Mouse (Mus musculus) liver, adult 2 months (tissue): ENCODE data around the gene Mgat4a. TPM values are rescaled to one million over a fixed set of nuclear protein-coding genes. Genes with fewer than 3 reads are reported as not detected.

ENCODE experiments used
- DNase-seq: peaks from one replicate; pipeline ENCODE4 v3.0.0-alpha.2; 2011; ENCODE audit warnings: low read depth, low spot score; ENCODE audit errors: extremely low read depth
- H3K27ac ChIP-seq: fragments of 200-500 bp; replicated peaks from 2 replicates; pipeline ENCODE4 v1.5.1; 2012; ENCODE audit warnings: low read depth, mild to moderate bottlenecking, control low read depth, inconsistent platforms, low read length; ENCODE audit not compliant: insufficient read depth
- H3K27me3 ChIP-seq: fragments of 200-500 bp; 2 replicates; pipeline ENCODE4 v1.6.1; 2012; ENCODE audit warnings: mild to moderate bottlenecking, moderate library complexity, low read length, inconsistent platforms; ENCODE audit not compliant: control insufficient read depth, insufficient read depth
- H3K36me3 ChIP-seq: fragments of 200-500 bp; 2 replicates; pipeline ENCODE4 v1.6.1; 2012; ENCODE audit warnings: low read length, inconsistent platforms; ENCODE audit not compliant: control insufficient read depth, insufficient read depth
- H3K4me1 ChIP-seq: fragments of 200-500 bp; 2 replicates; pipeline ENCODE4 v1.6.1; 2011; ENCODE audit warnings: low read length; ENCODE audit not compliant: control insufficient read depth, insufficient read depth
- H3K4me3 ChIP-seq: fragments of 200-500 bp; 2 replicates; pipeline ENCODE4 v1.5.1; 2011; ENCODE audit warnings: low read depth, mild to moderate bottlenecking, control low read depth, low read length, moderate library complexity; ENCODE audit not compliant: insufficient read depth
- H3K79me2 ChIP-seq: fragments of 200-500 bp; 2 replicates; pipeline ENCODE4 v1.6.1; 2012; ENCODE audit warnings: inconsistent platforms, mild to moderate bottlenecking, low read length, moderate library complexity; ENCODE audit not compliant: control insufficient read depth, insufficient read depth
- H3K9ac ChIP-seq: fragments of 200-500 bp; 2 replicates; pipeline ENCODE4 v1.6.1; 2012; ENCODE audit warnings: low read depth, mild to moderate bottlenecking, control low read depth, inconsistent platforms, low read length
- CTCF ChIP-seq: fragments of 200-500 bp; IDR thresholded peaks from 2 replicates; pipeline ENCODE4 v1.5.1; 2011; ENCODE audit warnings: low read depth, low read length, control low read depth
- POLR2A ChIP-seq: fragments of 200-500 bp; IDR thresholded peaks from 2 replicates; pipeline ENCODE4 v1.6.1; 2011; ENCODE audit warnings: low read length, control low read depth; ENCODE audit not compliant: insufficient read depth; ENCODE audit errors: extremely low read depth
- WGBS: fragments of 180-500 bp; shearing (Covaris S2); methylation state at CpG from one replicate; pipeline ENCODE4 v1.1.7; 2018; 5-methylcytosine and 5-hydroxymethylcytosine counted together
- polyA plus RNA-seq: library from polyadenylated mRNA; depleted of rRNA; stranded (reverse); fragments of >200 nt; gene quantifications from 2 replicates; pipeline ENCODE4 v1.2.3, GENCODE M21; 2012
- total RNA-seq: library from RNA; depleted of rRNA; stranded (reverse); fragments of >200 nt; gene quantifications from 2 replicates; pipeline ENCODE4 v1.2.3, GENCODE M21; 2014

The Mgat4a gene
- total and polyA plus RNA-seq, 2 experiments = 0.21 to 1.5 TPM

DNA sequence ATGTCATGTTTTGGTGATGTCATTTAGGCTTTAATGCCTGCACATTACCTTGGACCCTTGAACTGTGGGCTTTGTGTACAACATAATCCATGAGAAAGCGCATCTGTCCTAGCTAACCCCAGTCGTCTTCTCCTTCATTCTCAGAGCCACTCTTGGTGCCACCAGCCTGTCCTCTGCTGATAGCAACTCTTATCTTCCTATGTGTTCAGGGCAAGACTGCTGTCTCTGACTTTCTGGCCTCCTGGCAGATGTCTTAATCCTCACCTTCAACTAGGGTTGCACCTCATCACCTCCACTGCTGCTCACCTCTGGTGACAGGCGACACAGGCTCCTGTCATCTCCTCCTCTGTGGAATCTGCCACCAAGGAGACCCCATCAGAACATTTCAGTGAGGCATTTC lies 104.4 kb downstream of the Mgat4a start:
- Histone ChIP-seq H3K4me1 (no peaks in the 10 kb centered on the region), H3K79me2 (no peaks in the 10 kb centered on the region), H3K36me3 (peaks cover 68% of the 10 kb centered on the region), H3K9ac (no peak overlapping the region), H3K27me3 (no peaks in the 10 kb centered on the region), H3K27ac (no peak overlapping the region), H3K4me3 (no peak overlapping the region)
- no peak for DNase-seq
- no peak for TF ChIP-seq POLR2A
- no peak for TF ChIP-seq CTCF
- WGBS = 89% methylated on average over 3 of the region's 3 CpGs

DNA sequence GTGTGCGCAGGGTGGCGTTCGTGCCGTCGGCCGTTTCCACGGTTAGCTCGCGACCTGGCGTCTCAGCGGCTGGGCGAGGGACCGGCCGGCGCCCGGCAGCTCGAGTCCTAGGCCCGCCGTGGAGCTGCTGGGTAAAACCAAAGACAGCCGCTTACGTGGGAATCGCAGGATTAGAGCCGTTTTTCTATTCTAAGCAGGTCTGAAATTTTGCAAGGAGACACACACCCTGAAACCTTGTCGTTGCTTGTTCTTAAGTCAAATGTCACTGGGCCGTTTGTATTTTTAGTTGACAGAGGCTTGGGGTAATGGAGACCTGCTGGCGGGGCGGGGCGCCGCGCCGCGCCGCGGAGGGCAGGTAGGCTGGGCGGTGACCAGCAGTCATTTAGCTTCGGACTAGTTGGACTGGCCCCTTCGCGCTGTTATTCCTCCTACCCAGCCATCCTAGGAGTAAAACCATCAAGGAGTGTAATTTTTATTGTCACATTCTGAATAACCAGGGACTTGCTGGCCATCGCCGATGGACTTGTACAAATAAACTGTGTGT lies 110.4 kb downstream of the Mgat4a start:
- H3K9ac ChIP-seq = peak overlapping the region; percentile 97
- peaks cover 19% of the 10 kb centered on the region; the same call in 1 of the 2 replicates for H3K79me2 ChIP-seq
- peaks cover 25% of the 10 kb centered on the region for H3K36me3 ChIP-seq
- H3K27me3 ChIP-seq = no peaks in the 10 kb centered on the region
- WGBS = under 1% methylated on average over 40 of the region's 40 CpGs
- peak overlapping the region; percentile 61 for H3K27ac ChIP-seq
- no peak for TF ChIP-seq CTCF
- no peak for TF ChIP-seq POLR2A
- peaks cover 12% of the 10 kb centered on the region for H3K4me1 ChIP-seq
- peak; percentile 45 for DNase-seq
- H3K4me3 ChIP-seq = peak overlapping the region; percentile 74

DNA sequence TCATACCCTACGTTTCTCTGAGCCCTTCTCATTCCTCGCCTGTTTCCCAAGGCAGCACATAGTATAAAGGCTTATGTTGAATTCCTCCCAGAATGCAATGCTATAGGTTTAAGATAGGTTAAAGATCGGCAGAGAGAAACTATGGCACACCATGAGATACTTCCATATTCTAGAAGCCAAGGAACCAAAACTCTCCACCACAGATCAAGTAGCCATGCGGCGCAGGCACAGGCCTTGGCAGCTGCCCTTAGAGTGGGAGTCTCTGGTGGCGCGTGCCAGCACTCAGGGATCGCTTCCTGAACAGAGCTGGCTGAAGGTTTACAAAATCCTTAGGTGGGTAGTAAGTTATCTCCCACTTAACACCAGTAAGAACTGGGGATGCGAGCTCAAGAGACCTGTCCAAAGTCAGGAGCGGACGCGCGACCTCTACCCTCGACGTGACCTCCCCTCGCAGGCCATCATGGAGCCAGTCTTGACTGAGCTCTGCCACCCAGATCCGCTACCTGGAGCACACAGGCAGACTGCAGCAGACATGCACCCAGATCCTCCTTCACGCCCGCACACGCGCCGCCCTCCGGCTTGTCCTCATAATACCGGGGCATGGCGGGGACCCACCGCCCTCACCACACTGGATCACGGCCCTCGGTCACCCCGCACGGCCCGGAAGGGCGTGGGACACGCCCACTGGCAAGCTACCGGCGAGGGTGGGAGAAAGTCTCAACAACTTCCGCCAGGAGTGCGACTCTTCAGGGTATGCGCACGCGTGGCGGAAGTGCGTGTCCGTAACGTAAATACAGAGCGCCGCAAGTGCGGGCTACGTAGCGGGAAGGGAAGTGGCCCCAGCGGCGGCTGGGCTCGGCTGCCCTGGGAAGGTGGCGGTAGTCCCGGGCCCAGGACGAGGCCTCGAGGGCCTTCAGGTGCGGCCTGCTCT lies 111.2 kb downstream of the Mgat4a start, which contains the start of the genes Coa5 and Unc50:
TSS of gene Coa5 (minus strand) at position 738 of the 931 bp plus-strand sequence.
TSS of gene Unc50 (plus strand) at position 774 of the 931 bp plus-strand sequence.
- peak within 1 kb of the TSS; percentile 74 for H3K4me3 ChIP-seq
- TF ChIP-seq POLR2A (peak; percentile 76), CTCF (no peak)
- H3K27me3 ChIP-seq = no peaks in the 10 kb centered on the region
- peak within 1 kb of the TSS; percentile 61 for H3K27ac ChIP-seq
- peak; percentile 91 for DNase-seq
- peak within 1 kb of the TSS; percentile 97 for H3K9ac ChIP-seq
- H3K4me1 ChIP-seq = peaks cover 12% of the 10 kb centered on the region
- under 1% methylated on average over 57 of the region's 57 CpGs for WGBS
- H3K79me2 ChIP-seq = peaks cover 19% of the 10 kb centered on the region; the same call in 1 of the 2 replicates
- H3K36me3 ChIP-seq = peaks cover 24% of the 10 kb centered on the region

DNA sequence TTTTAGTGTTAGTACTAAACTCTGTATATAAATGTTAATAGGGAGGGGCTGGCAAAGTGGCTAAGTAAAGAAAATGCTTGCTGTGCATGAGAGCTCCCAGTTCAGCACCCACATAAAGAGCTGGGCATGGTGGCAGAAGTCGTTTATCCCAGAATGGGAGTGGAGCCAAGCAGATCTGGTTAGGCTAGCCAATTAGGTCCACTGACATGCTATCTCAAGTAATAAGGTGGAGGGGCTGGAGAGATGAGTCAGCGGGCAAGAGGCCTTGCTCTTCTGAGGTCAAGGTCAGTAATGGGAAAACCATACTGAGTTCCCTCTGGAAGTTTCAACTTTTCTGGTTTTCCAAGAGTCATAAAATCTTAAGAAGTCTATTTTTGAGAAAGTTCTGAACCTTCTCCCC lies 111.9 kb downstream of the Mgat4a start:
- WGBS = 23% methylated on average over 2 of the region's 2 CpGs
- peaks cover 19% of the 10 kb centered on the region; the same call in 1 of the 2 replicates for H3K79me2 ChIP-seq
- H3K4me1 ChIP-seq = peaks cover 12% of the 10 kb centered on the region
- no peak for TF ChIP-seq CTCF
- TF ChIP-seq POLR2A = no peak
- H3K36me3 ChIP-seq = peaks cover 27% of the 10 kb centered on the region
- H3K27ac ChIP-seq = no peak overlapping the region
- peak overlapping the region; percentile 74 for H3K4me3 ChIP-seq
- no peaks in the 10 kb centered on the region for H3K27me3 ChIP-seq
- peak; percentile 35 for DNase-seq
- H3K9ac ChIP-seq = peak overlapping the region; percentile 76; the same call in 1 of the 2 replicates

DNA sequence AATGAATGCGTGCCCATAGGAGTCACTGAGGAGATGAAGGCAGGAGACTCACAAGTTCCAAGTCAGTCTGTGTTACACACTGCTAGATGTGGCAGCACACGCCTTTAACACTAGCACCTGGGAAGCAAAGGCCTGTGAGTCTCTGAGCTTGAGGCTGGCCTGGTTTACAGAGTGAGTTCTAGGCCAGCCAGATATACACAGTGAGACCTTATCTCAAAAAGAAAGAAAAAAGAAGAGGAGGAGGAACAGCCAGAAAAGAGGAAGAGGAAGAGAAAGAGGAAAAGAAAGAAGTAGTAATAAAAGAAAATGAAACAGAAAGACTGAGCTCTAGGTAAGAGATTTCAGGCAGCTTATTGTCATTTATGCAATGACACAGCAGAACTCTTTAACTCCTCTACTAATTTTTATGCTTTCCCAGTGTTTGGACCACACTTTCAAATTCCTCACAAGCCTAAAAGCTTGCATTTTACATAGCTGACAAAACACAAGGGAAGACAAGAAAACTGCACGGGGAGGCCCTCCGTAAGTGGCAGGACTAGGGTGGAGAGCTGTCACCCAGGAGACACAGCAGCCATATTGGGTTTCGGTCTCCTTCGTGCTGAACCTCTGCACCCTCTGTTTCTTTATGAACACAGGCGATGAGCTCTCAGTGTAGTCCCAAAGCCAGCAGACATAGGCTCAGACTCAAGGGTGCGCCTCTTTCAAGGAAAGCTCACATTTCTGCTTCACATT lies 113.5 kb downstream of the Mgat4a start:
- Histone ChIP-seq H3K4me3 (no peak overlapping the region), H3K36me3 (peaks cover 13% of the 10 kb centered on the region), H3K27me3 (no peaks in the 10 kb centered on the region), H3K27ac (no peak overlapping the region), H3K9ac (no peak overlapping the region), H3K4me1 (peaks cover 12% of the 10 kb centered on the region), H3K79me2 (peaks cover 19% of the 10 kb centered on the region; the same call in 1 of the 2 replicates)
- TF ChIP-seq POLR2A = no peak
- no peak for TF ChIP-seq CTCF
- WGBS = 93% methylated on average over 8 of the region's 8 CpGs
- DNase-seq = no peak
